Mouse (Mus musculus): ENCODE results near the gene Gm10135.

DNA sequence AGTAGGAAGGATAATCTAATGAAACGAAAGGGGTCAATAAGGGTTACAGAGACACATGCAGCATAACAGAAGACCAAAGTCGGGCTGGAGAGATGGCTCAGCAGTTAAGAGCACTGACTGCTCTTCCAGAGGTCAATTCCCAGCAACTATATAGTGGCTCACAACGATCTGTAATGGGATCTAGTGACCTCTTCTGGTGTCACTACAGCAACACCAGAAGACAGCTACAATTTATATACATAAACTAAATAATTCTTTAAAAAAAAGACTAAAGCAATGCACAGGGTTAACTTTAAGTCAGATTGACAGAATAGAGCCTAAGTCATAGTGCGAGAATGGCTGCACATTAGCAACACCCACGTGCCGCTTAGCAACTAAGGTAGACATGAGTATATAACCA lies 14.4 kb downstream of the Gm10135 start:
- TF ChIP-seq POLR2A (IDR thresholded peaks at IDR 0.05; ENCODE audit: low read depth, low read length) (no peak), CTCF (IDR thresholded peaks at IDR 0.05; ENCODE audit: borderline replicate concordance, insufficient read depth, low read length) (no peak)

All from embryonic fibroblast, embryonic 13.5 days (primary cell).